Mouse (Mus musculus) adrenal gland, adult 18-20 months (tissue): ENCODE measurements around the gene Cpsf7. TPM values are rescaled to one million over a fixed set of nuclear protein-coding genes. Genes with fewer than 3 reads are reported as not detected.

ENCODE experiments used
- total RNA-seq, 2 experiments: library from RNA; stranded (reverse); gene quantifications; 1 replicate in 1 of 2; 2 replicates in 1 of 2; pipeline ENCODE4 v1.2.3; 2021

Gene Cpsf7
- total RNA-seq, 2 experiments from 2014 or later, result 52.5 to 54.5 TPM

Other genes with a start within 250 kb of the Cpsf7 start
- 10 to 100 TPM in 1 of 2 experiments, 1 to 10 TPM in 1; 6.2 to 12.5 TPM for gene Dagla, start 220.4 kb upstream of the Cpsf7 start, total RNA-seq
- gene Syt7, start 136.2 kb upstream of the Cpsf7 start, total RNA-seq, result 10 to 100 TPM; 32.1 to 33.0 TPM
- gene Lrrc10b, start 67.8 kb upstream of the Cpsf7 start, total RNA-seq, result 1 to 10 TPM; 4.1 to 5.9 TPM
- under 1 TPM in 1 of 2 experiments, not detected in 1; 0.35 TPM for gene Ppp1r32, start 42.3 kb upstream of the Cpsf7 start, total RNA-seq
- gene Sdhaf2, start 876 bp downstream of the Cpsf7 start, total RNA-seq, result 10 to 100 TPM; 68.5 to 72.4 TPM
- 10 to 100 TPM; 15.5 to 17.8 TPM for gene Tmem216, start 31.0 kb downstream of the Cpsf7 start, total RNA-seq
- gene Cyb561a3, start 51.9 kb downstream of the Cpsf7 start, total RNA-seq, result 10 to 100 TPM; 13.2 to 13.6 TPM
- gene Tmem138, start 52.1 kb downstream of the Cpsf7 start, total RNA-seq, result 1 to 10 TPM; 7.2 TPM
- 100 to 1,000 TPM; 214 to 303 TPM for gene Ddb1, start 80.1 kb downstream of the Cpsf7 start, total RNA-seq
- gene Tkfc, start 80.4 kb downstream of the Cpsf7 start, total RNA-seq, result 10 to 100 TPM; 19.1 to 20.4 TPM
- under 1 TPM; 0.20 to 0.38 TPM for gene Vwce, start 108.9 kb downstream of the Cpsf7 start, total RNA-seq
- gene Pga5, start 152.8 kb downstream of the Cpsf7 start, total RNA-seq, result not detected
- 10 to 100 TPM; 19.3 to 26.8 TPM for gene Vps37c, start 163.5 kb downstream of the Cpsf7 start, total RNA-seq
- under 1 TPM in 1 of 2 experiments, not detected in 1; 0.38 TPM for gene Cd5, start 213.7 kb downstream of the Cpsf7 start, total RNA-seq